Mouse (Mus musculus): ENCODE results near the gene Polr2f. TPM values are rescaled to one million over a fixed set of nuclear protein-coding genes. Genes with fewer than 3 reads are reported as not detected.

Gene Polr2f
- polyA plus RNA-seq, 1 experiment from 2014 or later = 356 TPM

- Histone ChIP-seq H3K4me3 (ENCODE audit: low read depth, low read length) (no peak overlapping the region), H3K4me1 (ENCODE audit: control insufficient read depth, insufficient read depth, low read length) (no peaks in the 10 kb centered on the region), H3K9ac (ENCODE audit: low read length) (no peak overlapping the region), H3K27ac (ENCODE audit: low read depth, low read length) (no peak overlapping the region), H3K9me3 (replicated peaks; ENCODE audit: control insufficient read depth, low read length) (no peaks in the 10 kb centered on the region), H3K4me2 (ENCODE audit: low read length) (no peak overlapping the region), H3K27me3 (replicated peaks; ENCODE audit: control insufficient read depth, insufficient read depth, low read length) (no peaks in the 10 kb centered on the region), H3K36me3 (ENCODE audit: control insufficient read depth, insufficient read depth, low read length) (peaks cover 17% of the 10 kb centered on the region)
- no peak for ATAC-seq
- no peak for DNase-seq (ENCODE audit: low spot score)
- 74% methylated on average over 4 of the region's 4 CpGs for WGBS
Observed at GRCm38 (mm10) chr15:79099456-79099855, 41.4 kb upstream of the Polr2f start.

- no peak overlapping the region for H3K4me2 ChIP-seq (ENCODE audit: low read length)
- no peaks in the 10 kb centered on the region for H3K4me1 ChIP-seq (ENCODE audit: control insufficient read depth, insufficient read depth, low read length)
- H3K27ac ChIP-seq (ENCODE audit: low read depth, low read length) = no peak overlapping the region
- no peaks in the 10 kb centered on the region for H3K27me3 ChIP-seq (replicated peaks; ENCODE audit: control insufficient read depth, insufficient read depth, low read length)
- ATAC-seq (no peak), DNase-seq (ENCODE audit: low spot score) (no peak)
- H3K9me3 ChIP-seq (replicated peaks; ENCODE audit: control insufficient read depth, low read length) = no peaks in the 10 kb centered on the region
- no peak overlapping the region for H3K9ac ChIP-seq (ENCODE audit: low read length)
- WGBS = 74% methylated on average over 4 of the region's 4 CpGs
- H3K4me3 ChIP-seq (ENCODE audit: low read depth, low read length) = no peak overlapping the region
- H3K36me3 ChIP-seq (ENCODE audit: control insufficient read depth, insufficient read depth, low read length) = peaks cover 8% of the 10 kb centered on the region; the same call in 1 of the 2 replicates
Observed at GRCm38 (mm10) chr15:79100391-79100790, 40.4 kb upstream of the Polr2f start.

DNA sequence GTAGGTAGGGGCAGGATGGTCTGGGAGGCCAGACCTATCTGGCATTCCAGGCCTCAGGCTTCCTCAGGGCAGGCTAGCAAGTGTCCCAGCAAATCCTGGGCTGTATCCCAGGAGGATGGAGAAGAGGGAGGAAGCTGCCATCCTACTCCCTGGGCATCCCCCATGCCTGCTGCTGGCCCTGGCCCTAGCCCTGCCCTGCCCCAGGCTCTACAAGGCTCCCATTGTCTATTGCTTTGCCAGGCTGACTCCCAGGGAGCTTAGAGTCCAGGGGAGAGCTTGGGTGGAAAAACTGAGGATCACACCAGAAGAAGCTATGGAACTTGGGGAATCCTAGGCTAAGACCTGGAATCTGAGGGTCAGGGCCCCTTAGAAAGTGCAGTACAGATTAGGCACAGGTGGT, 39.3 kb upstream of the Polr2f start:
- Histone ChIP-seq H3K36me3 (ENCODE audit: control insufficient read depth, insufficient read depth, low read length) (no peaks in the 10 kb centered on the region), H3K27me3 (replicated peaks; ENCODE audit: control insufficient read depth, insufficient read depth, low read length) (no peaks in the 10 kb centered on the region), H3K4me3 (ENCODE audit: low read depth, low read length) (no peak overlapping the region), H3K9me3 (replicated peaks; ENCODE audit: control insufficient read depth, low read length) (no peaks in the 10 kb centered on the region), H3K27ac (ENCODE audit: low read depth, low read length) (no peak overlapping the region), H3K4me1 (ENCODE audit: control insufficient read depth, insufficient read depth, low read length) (no peaks in the 10 kb centered on the region), H3K9ac (ENCODE audit: low read length) (no peak overlapping the region), H3K4me2 (ENCODE audit: low read length) (no peak overlapping the region)
- DNase-seq (ENCODE audit: low spot score) = no peak
- ATAC-seq = no peak

GRCm38 (mm10) chr15:79103264-79103663, 37.5 kb upstream of the Polr2f start:
- WGBS = 65% methylated on average over 10 of the region's 10 CpGs
- no peaks in the 10 kb centered on the region for H3K36me3 ChIP-seq (ENCODE audit: control insufficient read depth, insufficient read depth, low read length)
- H3K4me2 ChIP-seq (ENCODE audit: low read length) = no peak overlapping the region
- no peak for ATAC-seq
- DNase-seq (ENCODE audit: low spot score) = no peak
- no peaks in the 10 kb centered on the region for H3K9me3 ChIP-seq (replicated peaks; ENCODE audit: control insufficient read depth, low read length)
- no peak overlapping the region for H3K4me3 ChIP-seq (ENCODE audit: low read depth, low read length)
- H3K9ac ChIP-seq (ENCODE audit: low read length) = no peak overlapping the region
- H3K27me3 ChIP-seq (replicated peaks; ENCODE audit: control insufficient read depth, insufficient read depth, low read length) = no peaks in the 10 kb centered on the region
- no peak overlapping the region for H3K27ac ChIP-seq (ENCODE audit: low read depth, low read length)
- peaks cover 4% of the 10 kb centered on the region; the same call in 1 of the 2 replicates for H3K4me1 ChIP-seq (ENCODE audit: control insufficient read depth, insufficient read depth, low read length)

- WGBS = 54% methylated on average over 2 of the region's 2 CpGs
- peaks cover 19% of the 10 kb centered on the region for H3K4me1 ChIP-seq (ENCODE audit: control insufficient read depth, insufficient read depth, low read length)
- ATAC-seq = no peak
- no peak overlapping the region for H3K27ac ChIP-seq (ENCODE audit: low read depth, low read length)
- DNase-seq (ENCODE audit: low spot score) = no peak
- no peak overlapping the region for H3K9ac ChIP-seq (ENCODE audit: low read length)
- no peaks in the 10 kb centered on the region for H3K36me3 ChIP-seq (ENCODE audit: control insufficient read depth, insufficient read depth, low read length)
- H3K27me3 ChIP-seq (replicated peaks; ENCODE audit: control insufficient read depth, insufficient read depth, low read length) = no peaks in the 10 kb centered on the region
- no peak overlapping the region for H3K4me3 ChIP-seq (ENCODE audit: low read depth, low read length)
- H3K9me3 ChIP-seq (replicated peaks; ENCODE audit: control insufficient read depth, low read length) = no peaks in the 10 kb centered on the region
- no peak overlapping the region for H3K4me2 ChIP-seq (ENCODE audit: low read length)
Observed at GRCm38 (mm10) chr15:79105804-79106203, 35.0 kb upstream of the Polr2f start.

DNA sequence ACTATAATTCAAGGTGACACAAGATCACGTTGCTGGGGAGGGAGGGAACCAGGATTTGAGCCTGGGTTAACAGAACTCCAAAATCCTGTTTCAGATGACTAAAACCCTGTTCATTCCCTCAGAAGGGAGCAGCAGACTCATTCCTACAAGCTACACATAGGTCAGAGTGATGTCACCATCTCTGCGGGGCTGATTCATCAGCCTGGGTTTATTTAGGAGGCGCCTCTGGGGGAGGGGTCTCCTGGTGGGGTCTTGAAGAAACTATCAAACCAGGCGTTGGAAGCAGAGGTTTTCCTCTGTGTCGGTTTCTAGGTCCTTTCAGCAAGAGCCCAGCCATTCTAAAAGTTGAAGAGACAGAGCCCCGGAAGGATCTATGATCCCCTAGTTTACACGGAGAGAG, 32.8 kb upstream of the Polr2f start:
- H3K9ac ChIP-seq (ENCODE audit: low read length) = no peak overlapping the region
- H3K4me2 ChIP-seq (ENCODE audit: low read length) = peak overlapping the region; percentile 97
- 0 out of 2 replicates have a peak overlapping the region, but pooled peaks have one; percentile 2 for H3K27ac ChIP-seq (ENCODE audit: low read depth, low read length)
- DNase-seq (ENCODE audit: low spot score) (no peak), ATAC-seq (no peak)
- no peaks in the 10 kb centered on the region for H3K9me3 ChIP-seq (replicated peaks; ENCODE audit: control insufficient read depth, low read length)
- H3K4me1 ChIP-seq (ENCODE audit: control insufficient read depth, insufficient read depth, low read length) = peaks cover 19% of the 10 kb centered on the region
- peak overlapping the region; percentile 82 for H3K4me3 ChIP-seq (ENCODE audit: low read depth, low read length)
- 17% methylated on average over 7 of the region's 7 CpGs for WGBS
- no peaks in the 10 kb centered on the region; the same call in 1 of the 2 replicates for H3K36me3 ChIP-seq (ENCODE audit: control insufficient read depth, insufficient read depth, low read length)
- H3K27me3 ChIP-seq (replicated peaks; ENCODE audit: control insufficient read depth, insufficient read depth, low read length) = no peaks in the 10 kb centered on the region

DNA sequence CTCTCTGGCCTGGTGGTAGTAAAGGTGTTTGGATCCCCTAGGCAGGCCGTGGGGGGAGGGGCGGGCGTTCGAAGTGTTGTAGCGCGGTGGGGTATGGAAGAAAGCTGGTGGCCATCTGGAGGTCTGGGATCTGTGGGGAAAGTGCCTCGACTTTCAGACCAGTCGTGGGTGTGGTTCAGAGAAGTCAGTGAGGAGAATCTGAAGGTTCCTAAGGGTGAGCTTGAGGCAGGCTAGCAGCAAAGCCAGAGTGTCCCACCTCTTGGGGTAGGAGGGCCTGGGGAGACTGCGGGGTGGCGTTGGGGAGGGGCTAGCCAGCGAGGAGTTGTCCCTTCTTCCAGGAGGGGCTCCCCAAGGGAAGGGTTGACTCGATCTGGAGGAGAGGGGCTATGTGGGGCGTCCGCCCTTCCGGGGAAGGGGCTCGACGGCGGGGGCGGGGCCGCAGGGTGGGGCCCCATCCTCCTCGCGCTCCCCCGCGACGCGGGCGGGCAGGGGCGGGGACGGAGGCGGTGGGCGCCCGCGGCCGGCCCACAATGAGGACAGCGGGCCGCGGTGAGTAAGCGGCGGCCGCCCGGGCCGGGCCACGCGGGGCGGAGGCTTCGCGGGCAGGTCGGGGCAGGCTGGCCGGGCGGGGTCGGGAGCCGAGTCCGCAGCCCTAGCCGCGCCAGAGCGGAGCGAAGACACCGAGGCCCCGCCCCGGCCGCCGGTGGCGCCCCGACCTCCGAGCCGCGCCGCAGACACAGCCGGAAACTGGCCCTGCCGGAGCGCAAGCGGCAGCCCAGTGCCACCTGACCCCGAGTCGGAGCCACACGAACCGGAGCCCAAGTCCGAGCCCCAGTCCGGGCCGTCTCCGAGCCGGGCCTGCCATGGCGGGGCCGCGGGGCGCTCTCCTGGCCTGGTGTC, 32.1 kb upstream of the Polr2f start, which contains the start of gene Micall1:
Gene Micall1 (plus strand): TSS at position 478 of the 900 bp plus-strand sequence.
- peak; percentile 82 for ATAC-seq
- Histone ChIP-seq H3K4me2 (ENCODE audit: low read length) (peak within 1 kb of the TSS; percentile 97), H3K27me3 (replicated peaks; ENCODE audit: control insufficient read depth, insufficient read depth, low read length) (no peaks in the 10 kb centered on the region), H3K36me3 (ENCODE audit: control insufficient read depth, insufficient read depth, low read length) (no peaks in the 10 kb centered on the region; the same call in 1 of the 2 replicates), H3K9me3 (replicated peaks; ENCODE audit: control insufficient read depth, low read length) (no peaks in the 10 kb centered on the region), H3K4me1 (ENCODE audit: control insufficient read depth, insufficient read depth, low read length) (peaks cover 19% of the 10 kb centered on the region), H3K27ac (ENCODE audit: low read depth, low read length) (peak within 1 kb of the TSS; percentile 33; the same call in 1 of the 2 replicates), H3K9ac (ENCODE audit: low read length) (peak within 1 kb of the TSS; percentile 93), H3K4me3 (ENCODE audit: low read depth, low read length) (peak within 1 kb of the TSS; percentile 82)
- WGBS = under 1% methylated on average over 52 of the region's 85 CpGs
- peak; percentile 46 for DNase-seq (ENCODE audit: low spot score)

GRCm38 (mm10) chr15:79109321-79109934, 31.4 kb upstream of the Polr2f start:
- no peaks in the 10 kb centered on the region for H3K27me3 ChIP-seq (replicated peaks; ENCODE audit: control insufficient read depth, insufficient read depth, low read length)
- peak overlapping the region; percentile 97 for H3K4me2 ChIP-seq (ENCODE audit: low read length)
- DNase-seq (ENCODE audit: low spot score) (peak; percentile 12), ATAC-seq (no peak)
- H3K4me3 ChIP-seq (ENCODE audit: low read depth, low read length) = peak overlapping the region; percentile 82
- H3K9me3 ChIP-seq (replicated peaks; ENCODE audit: control insufficient read depth, low read length) = no peaks in the 10 kb centered on the region
- WGBS = 0% methylated on average over 46 of the region's 46 CpGs
- H3K36me3 ChIP-seq (ENCODE audit: control insufficient read depth, insufficient read depth, low read length) = no peaks in the 10 kb centered on the region; the same call in 1 of the 2 replicates
- H3K4me1 ChIP-seq (ENCODE audit: control insufficient read depth, insufficient read depth, low read length) = peaks cover 19% of the 10 kb centered on the region
- H3K27ac ChIP-seq (ENCODE audit: low read depth, low read length) = peak overlapping the region; percentile 33; the same call in 1 of the 2 replicates
- peak overlapping the region; percentile 93 for H3K9ac ChIP-seq (ENCODE audit: low read length)
